Mouse (Mus musculus) megakaryocyte, embryonic 14.5 days (primary cell): ENCODE results near the gene Dcp1a.

Experiments
- FLI1 ChIP-seq: IDR thresholded peaks from 2 replicates; pipeline ENCODE4 v1.6.1; 2012; ENCODE audit warnings: low read length, inconsistent platforms, mixed read lengths
- GATA1 ChIP-seq: IDR thresholded peaks from 3 replicates; pipeline ENCODE4 v1.6.1; 2012; ENCODE audit warnings: mixed read lengths, low read length, inconsistent platforms, borderline replicate concordance

DNA sequence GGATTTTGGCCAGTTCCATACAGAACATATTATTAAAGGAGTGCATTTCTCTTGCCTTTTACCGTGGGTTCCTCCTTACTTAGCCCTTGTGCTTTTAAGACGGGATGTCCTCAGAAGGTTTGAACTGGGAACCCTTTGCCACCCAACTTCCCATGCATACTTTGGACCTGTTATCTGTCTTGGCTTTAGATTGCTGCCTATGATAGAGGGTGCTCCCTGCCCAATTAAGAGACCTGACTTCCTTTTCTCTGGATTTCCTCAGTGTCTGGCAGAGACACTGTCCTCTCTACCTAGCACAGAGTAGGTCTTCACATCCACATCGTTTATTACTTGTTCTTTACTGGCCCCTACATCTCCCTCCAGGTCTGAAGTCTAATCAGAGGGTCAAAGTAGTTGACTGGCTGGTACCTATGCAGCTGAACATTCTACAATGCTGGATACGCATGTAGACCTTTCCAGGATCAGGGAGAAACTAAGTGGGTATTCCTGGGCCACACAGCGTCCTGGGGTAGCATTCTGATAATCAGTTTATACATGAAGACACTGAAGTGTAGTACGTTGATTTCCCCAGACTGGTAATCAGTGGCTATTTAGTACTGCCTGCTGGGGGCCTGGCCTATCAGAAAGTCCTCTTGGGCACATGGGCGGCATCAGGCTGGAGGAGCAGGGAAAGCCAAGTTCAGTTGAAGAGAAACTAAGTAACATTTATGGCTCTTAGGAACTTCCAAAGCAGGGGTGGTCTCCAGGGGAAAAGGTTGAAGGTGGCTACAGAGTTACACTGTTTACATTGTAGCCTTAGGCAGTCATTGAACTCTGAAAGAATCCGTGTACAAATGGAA lies 71.1 kb downstream of the Dcp1a start:
- TF ChIP-seq GATA1 (no peak), FLI1 (no peak)
